Mouse (Mus musculus) G1E-ER4 (cell line): Measurements from ENCODE around the gene Tmem220. TPM values are rescaled to one million over a fixed set of nuclear protein-coding genes. Genes with fewer than 3 reads are reported as not detected.

ENCODE experiments used
- GATA1 ChIP-seq: IDR thresholded peaks from one replicate; pipeline ENCODE4 v1.8.0; 2012; ENCODE audit warnings: low read length, inconsistent platforms
- polyA plus RNA-seq: library from polyadenylated mRNA; stranded (reverse); fragments of >175 nt; gene quantifications from 2 replicates; pipeline ENCODE4 v1.2.3, GENCODE M21; 2012

Tmem220 gene
- polyA plus RNA-seq, 1 experiment = not detected

DNA sequence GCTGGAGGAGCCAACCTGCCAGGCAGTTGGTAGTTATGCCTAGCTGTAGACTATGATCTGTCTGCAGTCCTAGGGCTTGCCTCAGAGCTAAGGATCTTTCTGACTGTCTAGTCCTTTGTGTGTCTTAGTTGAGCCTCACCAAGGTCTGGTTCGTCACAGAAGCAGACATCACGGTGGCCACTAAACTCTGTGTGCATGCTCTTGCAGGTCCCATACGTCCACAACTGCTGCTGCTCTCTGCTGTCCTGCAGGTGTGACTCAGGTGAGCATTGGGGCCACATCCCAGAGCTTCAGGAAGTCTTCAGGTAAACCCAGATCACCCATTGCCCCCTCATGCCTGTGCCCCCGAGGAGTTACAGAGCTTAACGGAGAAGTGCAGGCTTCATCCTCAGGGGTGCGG, 53.9 kb downstream of the Tmem220 start:
- TF ChIP-seq GATA1 = no peak

DNA sequence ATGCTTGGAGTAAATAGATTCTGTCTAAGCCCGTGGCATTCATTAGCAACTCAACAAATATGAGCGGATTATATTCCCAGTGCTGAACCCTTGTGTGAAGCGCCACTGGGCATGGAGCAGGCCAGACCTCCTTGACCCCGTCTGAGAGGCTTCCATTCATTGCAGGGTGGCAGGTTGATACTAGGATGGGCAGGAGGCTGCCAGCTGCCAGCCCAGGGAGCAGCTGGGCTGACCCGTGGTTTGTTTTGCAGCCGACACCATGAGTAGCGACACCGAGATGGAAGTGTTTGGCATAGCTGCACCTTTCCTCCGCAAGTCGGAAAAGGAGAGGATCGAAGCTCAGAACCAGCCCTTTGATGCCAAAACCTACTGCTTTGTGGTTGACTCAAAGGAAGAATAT, 54.8 kb downstream of the Tmem220 start:
- TF ChIP-seq GATA1 = no peak

DNA sequence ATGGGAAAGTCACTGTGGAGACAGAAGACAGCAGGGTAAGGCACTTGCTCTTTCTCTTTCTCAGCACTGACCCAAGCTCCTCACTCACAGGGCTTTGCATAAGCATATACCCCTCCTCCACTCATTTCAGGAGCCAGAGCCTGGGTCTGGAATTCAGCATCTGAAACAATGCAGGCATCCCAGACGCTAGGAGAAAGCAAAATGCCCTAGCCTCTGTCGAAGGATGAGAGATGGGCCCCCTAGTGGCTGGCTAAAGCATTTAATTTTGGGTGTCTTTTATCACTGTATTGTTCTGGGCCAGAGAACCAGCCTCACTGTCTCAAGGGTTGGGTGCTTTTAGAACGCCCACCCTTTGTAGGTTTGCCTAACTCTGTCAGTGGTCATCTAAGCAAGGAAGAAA, 55.2 kb downstream of the Tmem220 start:
- no peak for TF ChIP-seq GATA1

DNA sequence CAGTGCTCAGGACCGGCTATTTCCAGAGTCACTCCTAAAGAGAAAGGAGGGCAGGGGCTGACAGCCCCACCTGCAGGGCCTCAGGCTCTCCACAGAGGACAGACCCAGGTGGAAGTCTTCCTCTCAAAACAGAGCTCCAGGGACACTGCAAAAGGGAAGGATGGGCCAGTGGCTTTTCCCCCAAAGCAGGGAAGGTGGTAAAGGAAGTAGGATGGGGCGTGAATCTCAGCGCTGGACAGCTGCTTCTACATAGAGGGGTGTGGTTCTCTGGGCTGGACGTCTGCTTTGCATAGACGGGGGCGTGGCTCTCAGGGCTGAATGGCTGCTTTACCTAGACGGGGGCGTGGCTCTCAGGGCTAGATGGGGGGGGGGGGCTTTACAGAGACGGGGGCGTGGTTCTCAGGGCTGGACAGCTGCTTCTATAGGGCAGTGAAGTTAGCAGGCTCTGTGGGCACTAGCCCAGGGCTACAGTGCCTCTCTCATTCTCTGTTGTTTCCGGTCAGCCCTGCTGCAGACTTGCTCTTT, 56.2 kb downstream of the Tmem220 start:
- no peak for TF ChIP-seq GATA1

DNA sequence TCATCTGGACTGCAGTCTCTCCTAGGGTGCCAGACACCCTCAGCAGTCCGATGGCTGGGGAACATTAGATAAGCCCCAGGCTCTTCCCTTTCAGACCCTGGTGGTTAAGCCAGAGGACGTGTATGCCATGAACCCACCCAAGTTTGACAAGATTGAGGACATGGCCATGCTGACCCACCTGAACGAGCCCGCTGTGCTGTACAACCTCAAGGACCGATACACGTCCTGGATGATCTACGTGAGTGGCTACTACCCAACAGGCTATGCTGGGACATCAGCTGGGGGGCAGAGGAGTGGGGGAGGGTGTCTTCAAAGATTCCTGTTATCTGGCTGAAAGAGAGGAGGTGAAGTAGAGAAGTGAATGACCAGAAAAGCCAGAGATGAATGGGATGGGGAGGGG, 57.2 kb downstream of the Tmem220 start:
- TF ChIP-seq GATA1 = no peak

DNA sequence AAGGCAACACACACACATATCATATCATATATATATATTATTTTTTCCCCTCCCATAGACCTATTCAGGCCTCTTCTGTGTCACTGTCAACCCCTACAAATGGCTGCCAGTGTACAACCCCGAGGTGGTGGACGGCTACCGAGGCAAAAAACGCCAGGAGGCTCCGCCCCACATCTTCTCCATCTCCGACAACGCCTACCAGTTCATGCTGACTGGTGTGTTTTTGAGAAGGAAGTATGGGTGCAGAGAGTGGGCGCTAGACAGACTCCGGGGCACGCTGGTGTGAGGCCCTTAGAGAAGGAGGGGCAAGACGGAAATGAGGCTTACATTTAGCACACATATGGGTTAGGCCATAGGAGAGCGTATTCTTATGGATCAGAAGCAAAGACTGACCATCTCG, 57.8 kb downstream of the Tmem220 start:
- TF ChIP-seq GATA1 = no peak

DNA sequence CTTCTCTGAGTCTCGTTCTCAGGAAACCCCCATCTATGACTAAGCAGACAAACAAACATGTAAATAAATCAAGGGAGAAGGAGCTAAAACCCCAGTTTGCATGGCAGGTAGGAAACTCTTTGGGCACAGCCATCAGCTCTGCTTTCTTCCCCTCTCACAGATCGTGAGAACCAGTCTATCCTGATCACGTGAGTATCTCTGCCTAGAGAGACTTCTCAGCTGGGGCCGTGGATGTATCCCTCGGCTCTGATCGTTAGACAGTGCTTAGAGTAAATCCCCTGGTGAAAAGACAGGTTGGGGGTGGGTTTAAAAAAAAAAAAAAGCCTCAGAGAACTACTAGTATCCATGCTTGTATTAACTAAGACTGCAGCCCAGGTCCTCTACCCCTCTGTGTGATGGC, 58.3 kb downstream of the Tmem220 start:
- TF ChIP-seq GATA1 = no peak

DNA sequence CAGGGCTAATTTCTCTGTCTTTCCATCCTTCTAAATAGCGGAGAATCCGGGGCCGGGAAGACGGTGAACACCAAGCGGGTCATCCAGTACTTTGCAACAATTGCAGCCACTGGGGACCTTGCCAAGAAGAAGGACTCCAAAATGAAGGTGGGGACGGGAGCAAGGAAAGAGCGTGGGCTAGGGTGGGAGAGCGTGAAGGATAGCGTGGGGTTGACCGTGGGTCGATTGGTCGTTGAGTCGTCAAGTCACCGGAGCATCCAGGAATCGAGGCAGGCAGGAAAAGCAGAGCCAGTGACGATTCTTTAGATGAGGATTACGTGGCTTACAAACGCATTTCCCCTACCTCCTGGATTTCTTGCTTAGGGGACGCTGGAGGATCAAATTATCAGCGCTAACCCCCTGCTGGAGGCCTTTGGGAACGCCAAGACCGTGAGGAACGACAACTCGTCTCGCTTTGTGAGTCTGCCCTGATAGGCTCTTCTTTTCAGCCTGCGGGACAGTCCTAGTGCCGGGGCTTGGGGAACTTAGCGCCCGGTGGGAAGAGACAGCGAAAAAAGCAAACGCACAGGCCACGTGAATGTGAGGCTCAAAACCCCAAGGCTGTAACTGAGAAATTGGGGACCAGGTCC, 58.9 kb downstream of the Tmem220 start:
- TF ChIP-seq GATA1 = no peak

Other genes starting within 250 kb of the Tmem220 start
- not detected in 2 replicates for gene Pirt, start 113.2 kb upstream of the Tmem220 start, polyA plus RNA-seq
- not detected in 2 replicates for gene Tmem238l, start 68.5 kb upstream of the Tmem220 start, polyA plus RNA-seq
- 0.44 and 0.45 TPM in 2 replicates for gene Adprm, start 27.4 kb downstream of the Tmem220 start, polyA plus RNA-seq
- gene Sco1, start 27.5 kb downstream of the Tmem220 start, polyA plus RNA-seq = 3.4 and 5.0 TPM in 2 replicates
- 0.01 TPM in 1 of 2 replicates, not detected in the other for gene Myh3, start 53.1 kb downstream of the Tmem220 start, polyA plus RNA-seq
- gene Myh2, start 145.9 kb downstream of the Tmem220 start, polyA plus RNA-seq = not detected in 2 replicates
- gene Myh1, start 174.9 kb downstream of the Tmem220 start, polyA plus RNA-seq = not detected in 2 replicates
- gene Myh4, start 212.9 kb downstream of the Tmem220 start, polyA plus RNA-seq = not detected in 2 replicates